Mouse (Mus musculus) olfactory bulb, adult 2 months (tissue): ENCODE measurements around the gene Sez6.

ENCODE experiments used
- CTCF ChIP-seq: fragments of 200-500 bp; IDR thresholded peaks from 2 replicates; pipeline ENCODE4 v1.5.1; 2012; ENCODE audit warnings: low read depth, mild to moderate bottlenecking, low read length, moderate library complexity; ENCODE audit not compliant: insufficient read depth
- POLR2A ChIP-seq: fragments of 200-500 bp; IDR thresholded peaks from 2 replicates; pipeline ENCODE4 v1.6.1; 2012; ENCODE audit warnings: mild to moderate bottlenecking, low read depth, low read length, moderate library complexity; ENCODE audit not compliant: insufficient read depth

DNA sequence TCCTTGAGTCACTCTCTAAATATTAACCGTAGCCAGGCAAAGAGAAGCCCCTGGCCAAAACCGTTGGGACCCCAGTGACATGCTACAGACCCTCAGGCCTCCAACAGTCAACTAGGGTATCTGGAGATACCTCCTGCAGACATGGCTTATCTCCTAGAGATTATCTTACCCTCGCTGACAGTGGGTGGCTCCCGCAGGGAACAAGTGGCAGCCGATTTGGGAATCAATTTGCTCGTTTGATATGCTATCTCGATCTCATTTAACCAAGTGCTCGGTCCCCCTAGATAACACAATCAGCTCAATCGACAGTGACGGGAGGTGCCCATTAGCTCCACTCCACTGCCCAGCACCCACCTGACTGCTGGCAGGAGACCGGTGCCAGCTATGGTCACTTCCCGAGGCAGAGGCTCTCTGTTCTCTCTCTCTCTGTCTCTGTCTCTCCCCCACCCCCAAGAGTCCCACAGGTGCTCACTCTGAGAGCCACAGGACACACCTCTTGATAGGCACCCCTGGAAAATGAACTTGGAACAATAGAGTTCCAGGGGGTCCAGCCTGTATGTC lies 19.6 kb downstream of the Sez6 start:
- TF ChIP-seq POLR2A = no peak
- no peak for TF ChIP-seq CTCF
